Mouse (Mus musculus) cerebellum, postnatal 4 days (tissue): ENCODE data around the gene Pold4.

Experiments used
- DNase-seq, 2 experiments: peaks; one replicate each; pipeline ENCODE4 v3.0.0; 2022; ENCODE audit warnings: low spot score in 2 of 2, mixed read lengths in 1 of 2

Pold4 gene

GRCm38 (mm10) chr19:4268566-4269361 is 37.1 kb downstream of the Pold4 start, which contains the start of gene Ssh3:
Gene Ssh3 (minus strand): TSS chr19:4269180.
- no peak for DNase-seq

DNA sequence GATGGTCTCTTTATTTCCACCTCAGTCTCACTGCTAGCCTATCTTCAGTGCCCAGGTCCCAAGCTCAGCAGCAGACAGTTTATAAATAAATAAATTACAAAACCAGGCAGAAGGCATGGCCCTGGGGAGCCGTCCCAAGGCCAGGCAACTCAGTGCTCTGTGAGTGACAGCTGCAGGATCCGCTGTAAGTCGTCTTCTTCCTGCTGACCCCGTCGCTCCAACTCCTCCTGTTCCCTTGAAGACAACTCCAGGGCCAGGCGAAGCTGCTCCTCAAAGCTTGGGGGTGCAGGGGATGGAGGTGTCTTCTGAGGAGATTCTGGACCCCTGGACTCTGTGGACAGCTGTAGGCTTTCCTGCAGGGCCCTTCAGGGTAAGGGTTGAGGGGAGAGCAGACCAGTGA is 38.5 kb downstream of the Pold4 start:
- no peak for DNase-seq

DNA sequence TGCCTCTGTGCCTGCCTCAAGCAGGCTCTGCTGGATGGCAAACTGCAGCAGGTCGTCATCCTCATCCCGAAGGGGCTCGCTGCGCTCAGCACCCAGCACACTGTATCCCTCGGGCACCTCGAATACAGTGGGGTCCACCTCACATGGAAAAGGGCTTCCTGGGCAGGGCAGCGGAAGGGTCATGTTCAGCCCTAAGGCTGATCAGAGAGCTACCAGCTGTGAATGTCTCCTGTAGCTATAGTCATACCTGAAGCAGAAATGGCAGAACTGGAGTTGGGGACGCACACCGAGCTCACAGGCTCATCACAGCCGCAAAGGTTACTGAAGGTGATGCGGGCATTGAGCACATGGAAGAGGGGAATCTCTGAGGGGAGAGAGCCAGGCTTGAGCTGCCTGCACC is 39.3 kb downstream of the Pold4 start:
- DNase-seq = no peak

DNA sequence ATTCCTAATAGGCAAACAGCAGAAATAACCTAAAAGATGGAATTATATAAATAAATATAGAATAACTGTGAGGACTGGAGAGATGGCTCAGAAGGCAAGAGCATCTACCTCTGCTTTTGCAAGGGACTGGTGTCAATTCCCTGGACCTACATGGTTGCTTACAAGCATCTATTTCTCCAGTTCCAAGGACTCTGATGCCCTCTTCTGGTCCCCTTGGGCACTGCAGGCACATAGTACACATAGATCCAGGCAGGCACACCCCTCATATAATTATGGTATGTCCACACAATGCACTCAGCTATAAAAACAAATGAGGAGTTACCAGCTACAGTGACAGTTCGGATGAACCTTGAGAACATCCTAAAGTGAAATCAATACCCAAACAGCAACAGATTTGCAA is 47.8 kb downstream of the Pold4 start:
- DNase-seq = no peak

GRCm38 (mm10) chr19:4280425-4280824 is 48.7 kb downstream of the Pold4 start:
- DNase-seq = no peak

GRCm38 (mm10) chr19:4282898-4283553 is 51.3 kb downstream of the Pold4 start, which contains the start of gene Ankrd13d:
Gene Ankrd13d (minus strand): TSS chr19:4283137.
- DNase-seq = peak; percentile 80 to 92
